Mouse (Mus musculus) heart, postnatal 0 days (tissue): ENCODE measurements at regions not wholly inside any gene's neighbourhood (a gene's known extent, or its start where the extent isn't known, plus 50 kb on each side); places are given as distances from the start of the nearest gene placed in this dataset.

ENCODE experiments used
- ATAC-seq: fragments of 200-750 bp; cut with Nextera tagmentation; 2 replicates; pipeline ENCODE4 v1.8.0; 2017; ENCODE audit warnings: low read depth, moderate number of reproducible peaks, moderate library complexity; ENCODE audit not compliant: insufficient read depth
- DNase-seq: peaks from one replicate; pipeline ENCODE4 v3.0.0-alpha.2; 2016; ENCODE audit warnings: low spot score
- H3K27ac ChIP-seq: fragments of 300-500 bp; sonication (generic); 2 replicates; pipeline ENCODE4 v1.5.1; 2014; ENCODE audit warnings: low read depth, mild to moderate bottlenecking
- H3K27me3 ChIP-seq: fragments of 300-500 bp; sonication (generic); 2 replicates; pipeline ENCODE4 v1.6.1; 2014; ENCODE audit warnings: low read length, mixed read lengths; ENCODE audit not compliant: control insufficient read depth, insufficient read depth
- H3K36me3 ChIP-seq: fragments of 300-500 bp; sonication (generic); replicated peaks from 2 replicates; pipeline ENCODE4 v1.6.1; 2014; ENCODE audit warnings: low read length, mixed read lengths; ENCODE audit not compliant: control insufficient read depth, insufficient read depth
- H3K4me1 ChIP-seq: fragments of 300-500 bp; sonication (generic); 2 replicates; pipeline ENCODE4 v1.6.1; 2014; ENCODE audit warnings: antibody characterized with exemption; ENCODE audit not compliant: control insufficient read depth, insufficient read depth
- H3K4me2 ChIP-seq: fragments of 300-500 bp; sonication (generic); 2 replicates; pipeline ENCODE4 v1.6.1; 2014; ENCODE audit warnings: low read depth, mild to moderate bottlenecking, low read length, moderate library complexity
- H3K4me3 ChIP-seq: fragments of 300-500 bp; sonication (generic); 2 replicates; pipeline ENCODE4 v1.5.1; 2014; ENCODE audit warnings: low read depth, low read length
- H3K9ac ChIP-seq: fragments of 300-500 bp; sonication (generic); replicated peaks from 2 replicates; pipeline ENCODE4 v1.6.1; 2014; ENCODE audit warnings: low read depth, low read length, mixed read lengths
- H3K9me3 ChIP-seq: fragments of 300-500 bp; sonication (generic); replicated peaks from 2 replicates; pipeline ENCODE4 v1.6.1; 2016; ENCODE audit warnings: low read length; ENCODE audit not compliant: control insufficient read depth
- CTCF ChIP-seq: IDR thresholded peaks from 2 replicates; pipeline ENCODE4 v1.5.1; 2016; ENCODE audit warnings: antibody characterized with exemption, control low read depth, low read depth
- EP300 ChIP-seq: IDR thresholded peaks from 2 replicates; pipeline ENCODE4 v1.6.1; 2016; ENCODE audit warnings: antibody characterized with exemption, low read depth
- WGBS: fragments of 180-500 bp; shearing (Covaris S2); extraction: QIAGEN DNeasy Blood & Tissue Kit; methylation state at CpG from one replicate; pipeline ENCODE4 v1.1.7; 2014; 5-methylcytosine and 5-hydroxymethylcytosine counted together

GRCm38 (mm10) chr13:112236956-112237355 is 51.3 kb upstream of the Ankrd55 start:
- TF ChIP-seq EP300 (no peak), CTCF (no peak)
- Histone ChIP-seq H3K4me3 (no peak overlapping the region), H3K27ac (no peak overlapping the region), H3K4me1 (no peaks in the 10 kb centered on the region), H3K9me3 (no peaks in the 10 kb centered on the region), H3K36me3 (no peaks in the 10 kb centered on the region), H3K4me2 (no peak overlapping the region), H3K9ac (no peak overlapping the region), H3K27me3 (no peaks in the 10 kb centered on the region)
- DNase-seq (no peak), ATAC-seq (no peak)
- WGBS = 75% methylated on average over 6 of the region's 6 CpGs

GRCm38 (mm10) chr13:112237377-112237776 is 50.9 kb upstream of the Ankrd55 start:
- no peak for DNase-seq
- TF ChIP-seq EP300 = no peak
- TF ChIP-seq CTCF = no peak
- ATAC-seq = no peak

GRCm38 (mm10) chr13:112237917-112238316 is 50.3 kb upstream of the Ankrd55 start:
- TF ChIP-seq CTCF = no peak
- Histone ChIP-seq H3K36me3 (no peaks in the 10 kb centered on the region), H3K4me2 (no peak overlapping the region), H3K9me3 (no peaks in the 10 kb centered on the region), H3K4me3 (no peak overlapping the region), H3K27me3 (no peaks in the 10 kb centered on the region), H3K4me1 (no peaks in the 10 kb centered on the region), H3K27ac (no peak overlapping the region), H3K9ac (no peak overlapping the region)
- 80% methylated on average over 4 of the region's 4 CpGs for WGBS
- DNase-seq (no peak), ATAC-seq (no peak)

More at GRCm38 (mm10) chr13:112237377-112237776, 50.9 kb upstream of the Ankrd55 start:
- H3K36me3 ChIP-seq = no peaks in the 10 kb centered on the region
- H3K4me1 ChIP-seq = no peaks in the 10 kb centered on the region
- no peak overlapping the region for H3K9ac ChIP-seq
- H3K27me3 ChIP-seq = no peaks in the 10 kb centered on the region
- H3K27ac ChIP-seq = no peak overlapping the region
- H3K4me2 ChIP-seq = no peak overlapping the region
- no peak overlapping the region for H3K4me3 ChIP-seq
- no peaks in the 10 kb centered on the region for H3K9me3 ChIP-seq
- WGBS = 77% methylated on average over 5 of the region's 5 CpGs
